Mouse (Mus musculus): ENCODE measurements at regions not wholly inside any gene's neighbourhood (a gene's known extent, or its start where the extent isn't known, plus 50 kb on each side); places are given as distances from the start of the nearest gene placed in this dataset.

DNA sequence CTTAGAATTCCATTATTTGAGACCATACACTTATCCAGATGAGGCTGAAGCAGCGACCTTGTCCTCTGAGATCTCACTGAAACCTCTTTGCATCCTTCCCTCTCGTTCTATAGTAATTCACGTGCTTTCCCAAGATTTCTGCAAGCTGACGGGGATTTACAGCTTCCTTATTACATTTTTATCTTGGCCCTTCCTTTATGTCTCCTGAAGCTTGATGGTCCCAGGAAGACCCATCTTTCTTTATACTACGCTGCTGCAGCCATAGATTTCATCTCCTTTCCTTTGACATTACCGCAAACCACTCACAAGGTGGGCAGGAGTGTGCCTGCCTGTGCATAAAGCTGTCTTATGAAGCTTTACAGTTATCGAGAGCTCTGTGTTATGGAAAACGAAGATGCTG is 63.3 kb upstream of the Rbms3 start:
- DNase-seq (ENCODE audit: low spot score in 2 of 2): no peak

DNA sequence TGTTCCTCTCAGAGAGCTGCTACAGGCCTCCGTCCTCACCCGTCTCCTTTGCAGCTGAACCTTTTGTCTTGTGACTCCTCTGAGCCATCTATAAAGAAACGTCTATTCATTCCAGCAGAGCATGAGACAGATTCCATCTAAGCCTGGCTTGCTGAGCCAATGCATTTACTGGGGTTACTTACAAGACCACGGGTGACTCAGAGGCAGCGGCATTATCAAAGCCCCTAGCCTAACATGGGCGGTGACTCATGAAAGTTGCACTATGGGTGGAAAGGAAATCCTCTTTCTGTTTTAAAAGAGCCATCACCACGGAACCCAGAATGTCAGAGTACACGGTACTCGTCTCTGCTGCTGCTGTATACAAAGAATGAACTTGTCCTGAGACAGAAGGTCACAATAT is 62.8 kb upstream of the Rbms3 start:
- no peak for DNase-seq (ENCODE audit: low spot score in 2 of 2)

DNA sequence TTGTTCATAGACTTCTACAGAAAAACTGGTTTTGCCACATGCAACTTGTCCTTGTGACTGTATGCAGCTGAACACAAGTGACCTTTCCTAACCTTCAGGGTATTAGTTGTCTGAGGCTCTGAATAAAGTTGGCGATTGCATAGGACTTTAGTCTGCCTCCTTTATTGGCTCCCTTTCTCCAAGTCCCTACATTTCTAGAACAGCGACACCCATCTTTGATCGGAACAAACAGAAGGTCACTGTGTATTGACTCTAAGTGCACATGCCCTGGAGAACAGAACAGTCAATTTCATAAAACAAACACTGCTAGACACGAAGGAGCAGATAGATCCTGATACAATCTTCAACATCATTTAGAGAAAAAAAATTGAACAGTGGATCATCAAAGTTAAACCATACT is 60.2 kb upstream of the Rbms3 start:
- DNase-seq (ENCODE audit: low spot score in 2 of 2): no peak
